Mouse (Mus musculus) left cerebral cortex, postnatal 36 days (tissue): ENCODE results near the gene Srrd. TPM values are rescaled to one million over a fixed set of nuclear protein-coding genes. Genes with fewer than 3 reads are reported as not detected.

Source experiments
- DNase-seq, 2 experiments: peaks; one replicate each; pipeline ENCODE4 v3.0.0; 2021 to 2022; ENCODE audit warnings: low spot score in 2 of 2, mixed read lengths in 1 of 2
- intact Hi-C: fragments of 180-260 bp; cut with DNase I; formaldehyde crosslinking; loops from one replicate; pipeline ENCODE4 v1.15.1; 2025
- total RNA-seq, 2 experiments: library from RNA; stranded (reverse); gene quantifications; 2 replicates each; pipeline ENCODE4 v1.2.3; 2021

Gene Srrd
- total RNA-seq, 2 experiments from 2014 or later = 26.5 to 29.7 TPM

- intact Hi-C loops = no loop called here
- no peak for DNase-seq
Observed at GRCm38 (mm10) chr5:112364184-112364797, 21.5 kb upstream of the Srrd start.

GRCm38 (mm10) chr5:112360077-112360476 lies 17.2 kb upstream of the Srrd start:
- DNase-seq = no peak
- intact Hi-C loops = no loop called here

GRCm38 (mm10) chr5:112359520-112359919 lies 16.7 kb upstream of the Srrd start:
- intact Hi-C loops = no loop called here
- DNase-seq = no peak

GRCm38 (mm10) chr5:112356322-112356721 lies 13.5 kb upstream of the Srrd start:
- no peak for DNase-seq
- intact Hi-C loops = no loop called here

GRCm38 (mm10) chr5:112355910-112356309 lies 13.1 kb upstream of the Srrd start, which contains the start of gene Gm6583:
Gene Gm6583, minus strand, starts transcription at chr5:112356033.
- intact Hi-C loops = no loop called here
- DNase-seq = no peak

GRCm38 (mm10) chr5:112355493-112355892 lies 12.7 kb upstream of the Srrd start:
- intact Hi-C loops = no loop called here
- no peak for DNase-seq

- no peak for DNase-seq
- intact Hi-C loops = no loop called here
Observed at GRCm38 (mm10) chr5:112349169-112349568, 6.3 kb upstream of the Srrd start.

- DNase-seq = no peak
- intact Hi-C loops = no loop called here
Observed at GRCm38 (mm10) chr5:112346211-112346965, 3.5 kb upstream of the Srrd start.

- DNase-seq = peak; percentile 67 to 68
- intact Hi-C loops = loop anchor here (5.0 kb wide), 2 partner anchors 43 to 83 kb away; no protein-coding TSS in a partner anchor
Observed at GRCm38 (mm10) chr5:112344092-112344960, 1.5 kb upstream of the Srrd start.

GRCm38 (mm10) chr5:112343205-112343595 lies 360 bp upstream of the Srrd start:
- DNase-seq = no peak
- intact Hi-C loops = loop anchor here (5.0 kb wide), 2 partner anchors 44 to 84 kb away; no protein-coding TSS in a partner anchor

GRCm38 (mm10) chr5:112339215-112339614 lies 3.6 kb downstream of the Srrd start:
- intact Hi-C loops = no loop called here
- no peak for DNase-seq

GRCm38 (mm10) chr5:112337004-112337403 lies 5.8 kb downstream of the Srrd start:
- intact Hi-C loops = no loop called here
- no peak for DNase-seq

- DNase-seq = peak; percentile 44 to 54
- intact Hi-C loops = no loop called here
Observed at GRCm38 (mm10) chr5:112335473-112335872, 7.4 kb downstream of the Srrd start.

- intact Hi-C loops = no loop called here
- DNase-seq = no peak
Observed at GRCm38 (mm10) chr5:112329805-112330564, 12.9 kb downstream of the Srrd start.

GRCm38 (mm10) chr5:112327854-112328253 lies 15.0 kb downstream of the Srrd start:
- no peak for DNase-seq
- intact Hi-C loops = loop anchor here (2.0 kb wide), 1 partner anchor 87 kb away; no protein-coding TSS in a partner anchor

GRCm38 (mm10) chr5:112326446-112327009 lies 16.3 kb downstream of the Srrd start:
- intact Hi-C loops = loop anchor here (1.0 to 2.0 kb wide), 2 partner anchors 15 to 86 kb away; no protein-coding TSS in a partner anchor
- DNase-seq = no peak

- peak; percentile 97 to 98 for DNase-seq
- intact Hi-C loops = loop anchor here (1.0 to 2.0 kb wide), 2 partner anchors 16 to 85 kb away; no protein-coding TSS in a partner anchor
Observed at GRCm38 (mm10) chr5:112325546-112326445, 17.0 kb downstream of the Srrd start, which contains the start of gene Tfip11. Gene Tfip11, plus strand, starts transcription at chr5:112326358.
